Mouse (Mus musculus): ENCODE results near the gene Cby3.
"Not testable (repeated sequence)": the region's sequence is repeated elsewhere in the genome, so short reads cannot be mapped to it uniquely, and the experiment has no call there.

Gene Cby3

GRCm38 (mm10) chr11:50361282-50361681 lies 7.0 kb downstream of the Cby3 start:
- DNase-seq (ENCODE audit: low spot score in 2 of 2): not testable (repeated sequence)

- DNase-seq (ENCODE audit: low spot score in 2 of 2): peak; percentile 48 to 67
These were observed 10.3 kb downstream of the Cby3 start for GRCm38 (mm10) chr11:50364548-50364947.

- no peak for DNase-seq (ENCODE audit: low spot score in 2 of 2)
These were observed 11.1 kb downstream of the Cby3 start for GRCm38 (mm10) chr11:50365322-50365721.

- no peak for DNase-seq (ENCODE audit: low spot score in 2 of 2)
These were observed 13.3 kb downstream of the Cby3 start for GRCm38 (mm10) chr11:50367531-50367930.

DNA sequence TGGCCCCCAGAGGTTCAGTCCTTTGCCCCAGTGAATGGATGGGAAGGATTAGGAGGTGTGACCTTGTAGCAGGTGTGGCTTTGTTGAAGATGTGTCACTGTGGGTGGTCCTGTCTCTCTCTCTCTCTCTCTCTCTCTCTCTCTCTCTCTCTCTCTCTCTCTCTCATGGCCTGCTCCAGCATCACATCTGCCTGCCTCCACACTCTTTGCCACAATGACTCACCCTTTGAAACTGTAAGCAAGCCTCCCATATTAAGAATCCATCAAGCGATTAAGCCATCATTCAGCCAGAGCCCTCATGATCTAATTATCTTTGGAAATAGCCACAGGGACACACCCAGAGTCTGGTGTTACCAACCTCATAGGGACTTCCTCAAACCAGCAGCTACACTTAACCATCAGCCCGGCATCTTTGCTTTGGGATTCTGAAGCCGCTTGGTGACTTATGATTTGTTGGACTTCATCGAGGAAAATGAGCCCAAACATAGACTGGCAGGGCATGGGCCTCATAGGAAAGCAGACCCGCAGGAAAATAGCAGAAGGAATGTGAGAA lies 15.2 kb downstream of the Cby3 start:
- no peak for DNase-seq (ENCODE audit: low spot score in 2 of 2)

DNA sequence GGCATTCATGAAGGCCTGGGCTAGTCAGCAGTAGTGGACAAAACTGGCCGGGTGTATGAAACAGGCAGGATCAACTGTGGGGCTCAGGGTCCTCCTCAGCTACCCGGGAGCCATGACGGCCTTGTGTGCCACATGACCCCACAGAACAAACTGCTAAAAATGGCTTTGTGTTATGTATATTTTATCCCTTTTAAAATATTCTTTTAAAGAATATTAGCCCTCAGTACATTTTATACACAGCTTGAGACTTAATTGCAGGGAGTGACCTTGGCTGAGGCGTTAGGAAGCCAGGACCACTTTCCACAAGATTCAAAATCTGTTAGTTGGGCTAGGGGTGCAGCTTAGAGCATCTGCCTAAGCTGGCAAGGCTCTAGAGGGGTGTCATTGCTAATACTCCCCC lies 16.7 kb downstream of the Cby3 start:
- no peak for DNase-seq (ENCODE audit: low spot score in 2 of 2)

DNA sequence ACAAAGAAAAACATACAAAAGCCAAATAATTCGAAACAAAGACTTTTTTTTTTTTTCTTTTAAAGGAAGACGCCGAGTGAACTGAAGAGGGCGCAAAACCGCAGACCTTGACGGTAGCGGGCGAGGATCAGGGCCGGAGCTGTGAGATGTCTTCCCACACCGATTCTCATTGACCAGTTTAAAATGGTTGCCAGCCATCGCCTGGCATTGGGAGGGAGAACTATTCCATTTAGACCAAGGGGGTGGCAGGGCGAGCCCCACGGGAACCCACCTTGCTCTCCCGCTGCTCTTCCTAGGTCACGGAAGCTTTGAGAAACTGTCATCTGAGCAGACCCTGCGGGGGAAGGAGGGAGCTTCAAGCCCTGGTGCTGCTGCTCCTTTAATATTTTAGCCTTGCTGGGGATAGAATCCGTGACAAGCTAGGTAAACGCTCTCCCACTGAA lies 17.2 kb downstream of the Cby3 start:
- no peak for DNase-seq (ENCODE audit: low spot score in 2 of 2)

- no peak for DNase-seq (ENCODE audit: low spot score in 2 of 2)
These were observed 17.6 kb downstream of the Cby3 start for GRCm38 (mm10) chr11:50371911-50372310.

GRCm38 (mm10) chr11:50373086-50373485 lies 18.8 kb downstream of the Cby3 start:
- no peak for DNase-seq (ENCODE audit: low spot score in 2 of 2)

DNA sequence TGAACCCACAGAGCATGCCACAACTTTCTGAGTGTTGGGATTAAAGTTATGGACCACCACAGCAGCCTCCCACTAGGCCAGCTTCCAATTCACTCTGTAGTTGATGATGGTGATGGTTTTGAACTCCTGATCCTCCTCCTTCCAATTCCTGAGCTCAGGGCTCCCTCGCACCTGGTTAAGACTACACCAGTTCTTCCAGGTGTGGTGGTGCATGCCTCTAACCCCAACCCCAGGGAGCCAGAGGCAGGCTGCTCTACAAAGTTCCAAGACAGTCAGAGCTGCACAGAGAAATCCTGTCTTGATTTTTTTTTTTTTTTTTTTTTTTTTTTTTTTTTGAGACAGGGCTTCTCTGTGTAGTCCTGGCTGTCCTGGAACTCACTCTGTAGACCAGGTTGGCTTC lies 19.4 kb downstream of the Cby3 start:
- no peak for DNase-seq (ENCODE audit: low spot score in 2 of 2)

DNA sequence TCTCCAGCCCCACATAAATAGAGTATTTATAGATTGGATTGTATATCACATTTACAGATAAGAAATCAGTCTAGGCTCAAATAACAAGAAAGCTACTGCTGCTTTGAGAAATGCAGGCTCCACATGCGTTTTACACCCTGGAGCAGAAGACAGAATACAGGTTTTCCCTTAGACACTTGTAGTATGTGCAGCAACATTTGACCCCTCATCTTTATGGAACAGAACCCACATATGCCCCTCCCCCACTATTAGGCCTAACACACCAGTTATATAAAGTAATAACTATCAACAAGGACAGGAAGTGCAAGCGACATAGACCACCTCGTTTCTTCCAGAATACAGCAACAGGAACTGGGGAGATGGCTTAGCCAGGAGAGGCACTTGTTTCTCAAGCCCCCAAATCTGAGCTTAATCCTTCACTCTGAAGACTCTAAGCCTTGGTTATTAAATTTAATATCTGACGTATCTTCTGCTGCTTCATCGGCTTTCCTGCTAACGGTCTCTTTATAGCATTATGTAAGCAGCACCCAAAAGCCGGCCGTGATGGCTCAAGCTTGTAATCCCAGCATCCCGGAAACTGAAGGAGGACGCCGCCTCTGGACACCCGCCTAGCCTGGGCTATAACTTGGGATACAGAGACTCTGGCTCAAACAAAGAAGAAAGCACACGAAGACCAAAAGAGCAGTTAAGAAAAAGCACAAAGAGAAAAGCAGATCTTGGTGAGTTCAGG lies 20.2 kb downstream of the Cby3 start:
- DNase-seq (ENCODE audit: low spot score in 2 of 2): no peak

DNA sequence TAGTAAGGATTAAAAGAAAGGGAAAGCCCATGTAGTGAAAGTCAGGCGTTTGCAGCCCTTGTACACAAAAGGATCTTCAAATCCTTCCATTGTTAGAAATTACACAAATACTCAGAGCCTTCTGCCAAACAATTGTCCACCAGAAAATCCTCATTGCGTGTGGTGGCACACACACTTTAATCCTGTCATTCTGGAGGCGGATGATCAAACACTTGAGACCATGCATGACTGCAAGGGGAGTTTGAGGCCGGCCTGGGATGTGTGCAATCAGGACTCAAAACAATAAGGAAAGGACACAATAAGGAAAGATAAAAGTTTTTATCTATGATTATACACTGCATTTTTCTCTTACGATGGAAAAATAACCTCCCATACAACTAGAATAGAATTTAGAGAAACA lies 21.2 kb downstream of the Cby3 start:
- no peak for DNase-seq (ENCODE audit: low spot score in 2 of 2)

- DNase-seq (ENCODE audit: low spot score in 2 of 2): no peak
These were observed 22.0 kb downstream of the Cby3 start for GRCm38 (mm10) chr11:50376156-50376790.

GRCm38 (mm10) chr11:50376911-50377891 lies 22.9 kb downstream of the Cby3 start, which contains the start of gene Hnrnph1:
Gene Hnrnph1 (plus strand): TSS chr11:50376990.
- DNase-seq (ENCODE audit: low spot score in 2 of 2): peak; percentile 97 to 98

DNA sequence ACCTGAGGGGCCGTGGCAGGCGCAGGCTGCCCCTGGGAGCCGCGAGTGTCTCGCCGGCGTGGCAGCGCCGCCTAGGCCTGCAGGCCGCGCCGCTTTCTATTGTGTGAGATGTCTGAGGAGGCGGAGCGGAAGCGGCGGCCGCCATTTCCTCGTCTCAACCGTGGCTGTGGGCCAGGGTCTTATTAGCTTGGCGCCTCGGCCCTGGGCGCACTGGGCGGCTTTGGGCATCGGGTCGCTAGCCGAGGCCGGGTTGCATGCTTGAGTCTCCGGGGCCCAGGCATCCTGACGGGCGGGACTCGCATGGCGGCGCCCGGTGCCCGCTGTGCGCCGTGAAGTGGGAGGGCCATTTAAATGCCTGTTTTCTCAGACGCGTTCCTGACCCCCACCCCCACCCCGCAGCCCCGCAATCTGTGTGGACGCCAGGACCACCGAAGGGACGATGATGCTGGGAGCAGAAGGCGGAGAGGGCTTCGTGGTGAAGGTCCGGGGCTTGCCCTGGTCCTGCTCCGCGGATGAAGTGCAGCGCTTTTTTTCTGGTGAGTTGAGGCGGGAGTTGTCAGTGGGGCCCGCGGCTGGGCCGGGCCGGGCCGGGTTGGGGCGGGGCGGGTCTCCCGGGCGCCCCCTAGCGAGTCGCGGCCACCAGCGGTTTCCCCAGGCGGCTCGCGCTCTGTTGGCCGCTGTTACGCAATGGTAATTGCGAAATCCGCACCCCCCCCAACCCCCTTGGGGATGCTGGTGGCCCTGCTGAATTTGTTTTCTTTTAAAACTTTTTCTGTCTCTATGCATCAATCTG lies 23.8 kb downstream of the Cby3 start:
- peak; percentile 55 to 76 for DNase-seq (ENCODE audit: low spot score in 2 of 2)

- no peak for DNase-seq (ENCODE audit: low spot score in 2 of 2)
These were observed 24.9 kb downstream of the Cby3 start for GRCm38 (mm10) chr11:50379023-50379752.

DNA sequence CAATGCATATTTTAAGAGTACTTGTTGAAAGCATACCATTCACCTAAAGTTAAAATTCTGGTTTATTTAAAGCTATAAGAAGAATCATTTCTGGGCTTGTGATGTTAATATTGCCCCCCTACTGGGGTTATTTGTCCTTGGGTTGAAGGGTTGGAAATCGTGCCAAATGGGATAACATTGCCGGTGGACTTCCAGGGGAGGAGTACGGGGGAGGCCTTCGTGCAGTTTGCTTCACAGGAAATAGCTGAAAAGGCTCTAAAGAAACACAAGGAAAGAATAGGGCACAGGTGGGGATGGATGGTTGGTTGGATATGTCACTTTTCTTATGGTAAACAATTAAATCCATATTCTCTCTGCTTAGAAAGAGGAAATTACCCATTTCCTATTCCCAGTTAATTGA lies 27.0 kb downstream of the Cby3 start:
- no peak for DNase-seq (ENCODE audit: low spot score in 2 of 2)

DNA sequence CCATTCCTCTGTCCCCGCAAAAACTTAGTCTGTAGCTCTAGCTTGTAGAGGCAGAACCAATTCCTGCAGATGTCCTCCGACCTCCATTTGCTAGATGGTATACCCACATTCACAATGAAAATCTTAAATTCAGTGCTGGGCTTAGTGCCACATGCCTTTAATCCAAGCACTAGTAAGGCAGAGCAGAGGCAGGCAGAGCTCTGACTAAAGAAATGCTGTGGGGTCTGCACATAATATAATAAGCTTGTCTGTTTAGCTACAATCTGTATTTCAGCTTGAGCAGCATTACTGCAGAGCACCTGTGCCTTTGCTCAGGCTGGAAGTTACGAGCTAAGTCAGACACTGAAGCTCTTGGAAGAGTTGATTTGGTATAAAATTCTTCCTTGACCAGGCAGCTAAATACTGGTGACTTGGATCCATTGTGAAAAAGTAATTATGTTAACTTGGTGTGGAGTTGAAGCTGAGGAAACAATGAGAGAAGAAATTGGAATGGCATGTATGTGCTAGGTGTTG lies 33.0 kb downstream of the Cby3 start:
- DNase-seq (ENCODE audit: low spot score in 2 of 2): no peak

DNA sequence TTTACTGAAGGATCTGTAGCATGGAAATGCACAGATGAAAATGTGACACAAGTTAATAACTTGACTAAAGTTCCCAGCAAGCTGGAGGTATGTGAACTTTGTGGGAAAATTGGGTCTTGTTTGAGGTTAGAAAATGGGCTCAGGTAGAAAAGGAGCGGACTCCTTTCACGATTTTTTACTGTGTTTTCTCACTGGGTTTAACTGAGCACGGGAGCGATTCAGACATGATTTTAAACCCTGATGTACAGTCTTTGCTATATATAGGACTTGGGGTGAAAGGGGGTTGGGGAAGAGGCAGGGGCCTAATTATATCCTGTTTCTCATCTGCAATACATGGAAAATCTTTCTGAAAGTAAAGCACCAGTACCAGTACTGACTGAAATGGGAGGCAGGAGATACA lies 33.4 kb downstream of the Cby3 start:
- DNase-seq (ENCODE audit: low spot score in 2 of 2): no peak

Measured in right cerebral cortex, postnatal 36 days (tissue).